Mouse (Mus musculus) heart, embryonic 16.5 days (tissue): ENCODE measurements around the gene Slc39a1. TPM values are rescaled to one million over a fixed set of nuclear protein-coding genes. Genes with fewer than 3 reads are reported as not detected.
A peak's percentile ranks its signal among the peaks of the same experiment; 100 is the strongest.
"Not testable (repeated sequence)": the region's sequence is repeated elsewhere in the genome, so short reads cannot be mapped to it uniquely, and the experiment has no call there.

Source experiments
- ATAC-seq: fragments of 200-750 bp; cut with Nextera tagmentation; replicated peaks from 2 replicates; pipeline ENCODE4 v1.8.0; 2017; ENCODE audit warnings: moderate number of reproducible peaks; ENCODE audit not compliant: insufficient read depth, low FRiP score; ENCODE audit errors: extremely low read depth
- H3K27ac ChIP-seq: fragments of 300-500 bp; sonication (generic); 2 replicates; pipeline ENCODE4 v1.5.1; 2014; ENCODE audit warnings: mild to moderate bottlenecking, low read length, control low read depth, moderate library complexity
- H3K27me3 ChIP-seq: fragments of 300-500 bp; sonication (generic); 2 replicates; pipeline ENCODE4 v1.6.1; 2014; ENCODE audit warnings: low read length, mixed read lengths; ENCODE audit not compliant: control insufficient read depth, insufficient read depth
- H3K36me3 ChIP-seq: fragments of 300-500 bp; sonication (generic); 2 replicates; pipeline ENCODE4 v1.6.1; 2014; ENCODE audit not compliant: control insufficient read depth, insufficient read depth
- H3K4me1 ChIP-seq: fragments of 300-500 bp; sonication (generic); 2 replicates; pipeline ENCODE4 v1.6.1; 2014; ENCODE audit warnings: low read length, mixed read lengths; ENCODE audit not compliant: control insufficient read depth, insufficient read depth
- H3K4me2 ChIP-seq: fragments of 300-500 bp; sonication (generic); 2 replicates; pipeline ENCODE4 v1.6.1; 2014; ENCODE audit warnings: low read depth, mild to moderate bottlenecking, control low read depth, low read length
- H3K4me3 ChIP-seq: fragments of 300-500 bp; sonication (generic); 2 replicates; pipeline ENCODE4 v1.5.1; 2014; ENCODE audit warnings: mild to moderate bottlenecking, control low read depth, low read length
- H3K9ac ChIP-seq: fragments of 300-500 bp; sonication (generic); 2 replicates; pipeline ENCODE4 v1.6.1; 2014; ENCODE audit warnings: low read length, control low read depth
- H3K9me3 ChIP-seq: fragments of 300-500 bp; sonication (generic); replicated peaks from 2 replicates; pipeline ENCODE4 v1.6.1; 2016; ENCODE audit warnings: low read length; ENCODE audit not compliant: control insufficient read depth
- WGBS: fragments of 180-500 bp; shearing (Covaris S2); extraction: QIAGEN DNeasy Blood & Tissue Kit; methylation state at CpG from one replicate; pipeline ENCODE4 v1.1.7; 2014; 5-methylcytosine and 5-hydroxymethylcytosine counted together
- polyA plus RNA-seq: library from polyadenylated mRNA; unstranded; fragments of >200 nt; fragmentation: Nextera tagmentation; extraction: Ambion mirVana; gene quantifications from 2 replicates; pipeline ENCODE4 v1.2.1, GENCODE M21; 2015

Slc39a1 gene
- polyA plus RNA-seq, 1 experiment from 2014 or later, result 61.5 TPM

GRCm38 (mm10) chr3:90250791-90251190 is 2.8 kb downstream of the Slc39a1 start:
- H3K4me2 ChIP-seq, result no peak overlapping the region

GRCm38 (mm10) chr3:90251731-90252226 is 3.8 kb downstream of the Slc39a1 start:
- not testable (repeated sequence) for H3K27ac ChIP-seq, H3K4me2 ChIP-seq, H3K4me3 ChIP-seq, H3K9me3 ChIP-seq, ATAC-seq, H3K9ac ChIP-seq, H3K27me3 ChIP-seq
- 96% methylated on average over 11 of the region's 12 CpGs for WGBS
- Histone ChIP-seq H3K4me1 (peaks cover 14% of the 10 kb centered on the region), H3K36me3 (peaks cover 12% of the 10 kb centered on the region)

More at GRCm38 (mm10) chr3:90250791-90251190, 2.8 kb downstream of the Slc39a1 start:
- no peak overlapping the region for H3K4me3 ChIP-seq
- H3K27me3 ChIP-seq, result no peaks in the 10 kb centered on the region
- H3K9ac ChIP-seq, result no peak overlapping the region
- H3K4me1 ChIP-seq, result peaks cover 14% of the 10 kb centered on the region
- 75% methylated on average over 6 of the region's 6 CpGs for WGBS
- no peak overlapping the region for H3K27ac ChIP-seq
- ATAC-seq, result no peak
- no peaks in the 10 kb centered on the region for H3K9me3 ChIP-seq
- peaks cover 12% of the 10 kb centered on the region for H3K36me3 ChIP-seq

- peaks cover 15% of the 10 kb centered on the region for H3K36me3 ChIP-seq
- ATAC-seq, H3K4me2 ChIP-seq, H3K4me3 ChIP-seq, H3K9ac ChIP-seq, H3K27ac ChIP-seq, H3K27me3 ChIP-seq, H3K9me3 ChIP-seq: not testable (repeated sequence)
- peaks cover 12% of the 10 kb centered on the region for H3K4me1 ChIP-seq
- 82% methylated on average over 2 of the region's 2 CpGs for WGBS
Measured at GRCm38 (mm10) chr3:90252659-90253058, 4.7 kb downstream of the Slc39a1 start.

GRCm38 (mm10) chr3:90253174-90253573 is 5.2 kb downstream of the Slc39a1 start:
- H3K27me3 ChIP-seq, ATAC-seq, H3K9ac ChIP-seq, H3K4me2 ChIP-seq, H3K4me3 ChIP-seq, H3K27ac ChIP-seq, H3K9me3 ChIP-seq: not testable (repeated sequence)
- Histone ChIP-seq H3K36me3 (peaks cover 15% of the 10 kb centered on the region), H3K4me1 (peaks cover 12% of the 10 kb centered on the region)
- 65% methylated on average over 1 of the region's 1 CpGs for WGBS

- peak; percentile 97 for ATAC-seq
- WGBS, result 1% methylated on average over 40 of the region's 40 CpGs
- Histone ChIP-seq H3K36me3 (peaks cover 15% of the 10 kb centered on the region), H3K9ac (peak within 1 kb of the TSS; percentile 90), H3K4me1 (peaks cover 12% of the 10 kb centered on the region), H3K9me3 (no peaks in the 10 kb centered on the region), H3K4me2 (peak within 1 kb of the TSS; percentile 76), H3K4me3 (peak within 1 kb of the TSS; percentile 89), H3K27ac (peak within 1 kb of the TSS; percentile 88), H3K27me3 (no peaks in the 10 kb centered on the region)
Measured at GRCm38 (mm10) chr3:90253653-90254418, 5.9 kb downstream of the Slc39a1 start, which contains the start of gene Crtc2. Gene Crtc2 (plus strand): TSS chr3:90254163.

GRCm38 (mm10) chr3:90254419-90255193 is 6.6 kb downstream of the Slc39a1 start:
- whole genome bisulfite sequencing, result 1% methylated on average over 41 of the region's 41 CpGs

GRCm38 (mm10) chr3:90255194-90255565 is 7.2 kb downstream of the Slc39a1 start:
- peaks cover 21% of the 10 kb centered on the region for H3K36me3 ChIP-seq
- peak overlapping the region; percentile 89 for H3K4me3 ChIP-seq
- H3K9me3 ChIP-seq, result no peaks in the 10 kb centered on the region
- peak overlapping the region; percentile 76 for H3K4me2 ChIP-seq
- H3K4me1 ChIP-seq, result peaks cover 8% of the 10 kb centered on the region
- ATAC-seq, result no peak
- H3K9ac ChIP-seq, result peak overlapping the region; percentile 90
- H3K27ac ChIP-seq, result no peak overlapping the region
- 16% methylated on average over 2 of the region's 2 CpGs for WGBS
- no peaks in the 10 kb centered on the region for H3K27me3 ChIP-seq

More at GRCm38 (mm10) chr3:90254419-90255193, 6.6 kb downstream of the Slc39a1 start:
- H3K9me3 ChIP-seq, result no peaks in the 10 kb centered on the region
- H3K4me3 ChIP-seq, result peak overlapping the region; percentile 89
- H3K9ac ChIP-seq, result peak overlapping the region; percentile 90
- peak overlapping the region; percentile 88 for H3K27ac ChIP-seq
- ATAC-seq, result peak; percentile 72
- peaks cover 16% of the 10 kb centered on the region for H3K36me3 ChIP-seq
- no peaks in the 10 kb centered on the region for H3K27me3 ChIP-seq
- peak overlapping the region; percentile 76 for H3K4me2 ChIP-seq
- peaks cover 8% of the 10 kb centered on the region for H3K4me1 ChIP-seq

GRCm38 (mm10) chr3:90255784-90256353 is 7.9 kb downstream of the Slc39a1 start:
- Histone ChIP-seq H3K36me3 (peaks cover 25% of the 10 kb centered on the region), H3K4me2 (no peak overlapping the region), H3K27me3 (no peaks in the 10 kb centered on the region), H3K4me3 (no peak overlapping the region), H3K4me1 (peaks cover 8% of the 10 kb centered on the region), H3K9ac (no peak overlapping the region), H3K27ac (no peak overlapping the region), H3K9me3 (no peaks in the 10 kb centered on the region)
- no peak for ATAC-seq
- WGBS, result 89% methylated on average over 14 of the region's 14 CpGs
